Mouse (Mus musculus) 416B (cell line): ENCODE measurements around the gene Iba57.

Source experiments
- DNase-seq: peaks from one replicate; pipeline ENCODE4 v3.0.0; 2011; ENCODE audit warnings: low read depth

Gene Iba57

DNA sequence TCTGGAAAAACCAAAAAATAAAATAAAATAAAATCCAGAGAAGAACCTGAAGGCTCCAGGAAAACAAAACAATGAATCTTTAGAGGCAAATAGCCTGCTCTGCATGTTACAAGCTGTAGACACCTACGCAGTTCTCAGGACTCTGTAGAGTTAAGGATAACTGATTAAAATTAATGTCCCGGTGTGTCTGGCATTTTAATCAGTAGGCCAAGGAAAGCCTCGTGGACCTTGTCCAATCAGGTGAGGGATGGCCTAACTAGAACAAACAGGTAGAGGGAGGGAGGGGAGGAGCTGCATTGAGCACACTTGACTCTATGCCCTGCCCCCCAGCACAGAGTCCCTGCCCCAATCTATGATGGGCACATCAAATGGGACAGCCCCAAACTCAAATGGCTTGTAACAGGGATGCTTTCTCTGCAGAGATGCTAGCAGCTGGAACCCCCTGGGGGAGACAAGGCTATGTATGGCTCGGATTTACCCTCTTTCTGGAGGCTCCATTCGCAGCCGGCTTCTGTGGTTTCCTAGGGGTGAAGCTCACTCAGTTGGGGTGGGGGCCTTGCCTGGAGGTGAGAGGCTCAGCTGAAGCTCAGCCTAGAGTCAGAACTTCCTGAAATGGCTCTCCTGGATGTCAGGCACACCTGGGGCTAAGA, 10.8 kb upstream of the Iba57 start:
- no peak for DNase-seq

DNA sequence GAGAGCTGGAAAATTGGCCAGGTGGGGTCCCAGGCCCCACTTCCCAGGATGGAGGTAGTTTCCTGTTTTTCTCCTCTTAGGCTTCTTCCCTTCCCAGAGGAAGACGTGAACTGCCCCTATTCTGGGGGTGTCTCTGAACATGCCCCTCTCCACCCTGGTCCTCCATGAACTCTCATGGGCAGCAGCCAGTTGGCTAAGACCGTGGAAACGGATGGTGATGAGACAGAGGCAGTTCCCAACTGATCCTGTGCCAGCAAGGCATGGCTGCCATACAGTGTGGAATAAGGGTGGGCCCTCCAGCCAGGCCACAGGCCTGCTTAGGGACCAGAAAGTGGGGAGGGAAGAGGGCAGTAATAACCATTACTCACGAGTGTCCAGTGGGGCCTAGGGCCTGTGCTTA, 7.0 kb upstream of the Iba57 start:
- DNase-seq = no peak

DNA sequence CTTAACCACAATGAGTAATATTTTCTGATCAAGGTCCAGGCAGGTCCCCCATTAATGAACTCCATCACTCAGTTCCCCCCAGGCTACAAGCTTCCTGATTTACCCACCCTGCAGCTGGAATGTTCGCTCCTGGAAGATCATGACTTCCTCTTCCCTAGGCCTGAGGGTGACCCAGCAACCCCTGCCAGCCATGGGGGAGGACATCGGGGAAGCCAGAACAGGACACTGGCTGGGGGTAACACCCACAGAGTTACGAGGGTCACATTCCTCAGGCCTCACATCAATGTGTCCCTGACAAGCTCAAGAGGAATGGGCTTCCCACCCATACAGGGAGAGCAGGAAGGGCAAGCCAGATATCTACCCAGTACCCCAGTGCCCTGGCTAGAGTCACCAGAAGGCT, 6.3 kb upstream of the Iba57 start:
- DNase-seq = no peak

DNA sequence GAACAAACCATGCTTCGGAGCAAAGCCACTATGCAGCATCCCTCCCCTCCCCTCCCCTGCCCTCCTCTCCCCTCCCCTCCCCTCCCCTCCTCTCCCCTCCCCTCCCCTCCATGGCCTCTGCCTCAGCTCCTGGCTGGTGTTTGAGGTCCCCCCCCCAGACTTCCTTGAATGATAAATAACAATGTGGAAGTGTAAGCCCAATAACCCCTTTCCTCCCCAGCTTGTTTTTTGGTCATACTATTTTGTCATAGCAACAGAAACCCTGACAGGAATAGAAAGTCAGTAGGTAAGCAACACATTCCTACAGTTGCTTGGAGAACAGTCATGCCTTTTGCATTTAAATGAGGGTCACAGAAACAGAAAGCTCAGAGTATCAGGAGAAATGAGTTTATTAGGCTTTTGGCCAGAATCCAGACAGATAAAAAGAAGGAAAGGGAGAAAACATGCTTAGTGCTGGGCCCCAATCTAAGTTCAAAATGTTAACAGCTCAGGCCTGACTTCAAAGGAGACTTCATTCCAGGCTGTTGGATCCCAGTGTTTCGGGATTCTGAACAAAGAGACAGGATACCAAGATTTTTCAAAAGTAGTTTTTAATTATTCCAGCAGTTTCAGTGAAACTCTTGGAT, 2.2 kb upstream of the Iba57 start:
- peak; percentile 7 for DNase-seq

DNA sequence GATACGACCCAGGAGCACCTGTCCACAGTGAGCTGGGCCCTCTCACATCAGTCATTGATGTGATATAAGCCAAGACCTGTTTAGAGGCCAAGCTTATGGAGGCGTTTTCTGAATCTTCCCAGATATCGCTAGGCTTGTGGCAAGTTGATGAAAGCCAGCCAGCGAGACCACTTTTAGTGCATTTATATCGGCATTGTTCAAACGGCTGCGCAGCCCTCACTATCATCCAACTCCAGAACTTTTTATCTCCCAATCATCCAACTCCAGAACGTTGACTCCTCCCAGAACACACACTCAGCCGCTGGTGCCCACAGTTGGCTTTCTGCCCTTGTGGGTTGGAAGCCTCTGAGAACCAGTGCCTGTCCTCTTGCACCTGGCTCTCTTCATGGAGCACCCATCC, 845 bp upstream of the Iba57 start:
- DNase-seq = peak; percentile 51

DNA sequence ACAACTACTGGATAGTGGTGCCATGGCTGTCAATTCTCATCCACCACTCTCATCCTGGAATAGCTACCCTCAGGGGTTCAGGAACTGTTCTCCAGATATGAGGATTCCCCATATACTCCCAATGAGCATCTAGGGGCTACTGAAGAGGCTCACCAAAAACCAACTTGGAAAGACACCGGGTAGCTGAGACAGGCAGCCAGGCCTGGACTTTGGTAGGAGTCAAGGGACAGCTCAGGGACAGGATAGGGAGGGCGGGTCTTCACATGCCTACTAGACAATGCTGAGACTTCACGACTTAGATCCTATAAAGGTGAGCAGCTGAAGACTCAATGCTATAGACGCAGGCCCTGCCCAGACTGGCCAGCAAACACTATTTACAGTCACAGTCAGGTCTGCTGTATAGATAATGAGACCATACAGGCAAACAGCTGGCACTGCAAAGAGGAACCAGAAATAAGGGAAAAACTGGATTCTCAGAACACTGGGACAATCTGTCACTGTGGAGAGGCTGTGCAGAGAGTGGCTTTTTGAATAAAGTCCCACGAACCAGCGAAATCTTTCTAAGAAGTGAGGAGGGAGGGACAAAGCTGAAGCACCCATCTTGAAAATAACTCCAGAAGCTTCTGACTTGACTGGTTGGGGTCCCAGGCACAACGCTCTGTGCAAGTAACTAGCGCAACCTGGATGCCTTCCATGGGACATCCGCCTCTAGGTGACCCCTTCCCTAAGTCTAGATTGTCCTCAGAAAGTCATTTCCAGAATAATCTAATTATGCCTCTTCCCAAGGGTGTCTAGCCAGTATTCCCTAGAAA, 890 bp downstream of the Iba57 start:
- DNase-seq = no peak

DNA sequence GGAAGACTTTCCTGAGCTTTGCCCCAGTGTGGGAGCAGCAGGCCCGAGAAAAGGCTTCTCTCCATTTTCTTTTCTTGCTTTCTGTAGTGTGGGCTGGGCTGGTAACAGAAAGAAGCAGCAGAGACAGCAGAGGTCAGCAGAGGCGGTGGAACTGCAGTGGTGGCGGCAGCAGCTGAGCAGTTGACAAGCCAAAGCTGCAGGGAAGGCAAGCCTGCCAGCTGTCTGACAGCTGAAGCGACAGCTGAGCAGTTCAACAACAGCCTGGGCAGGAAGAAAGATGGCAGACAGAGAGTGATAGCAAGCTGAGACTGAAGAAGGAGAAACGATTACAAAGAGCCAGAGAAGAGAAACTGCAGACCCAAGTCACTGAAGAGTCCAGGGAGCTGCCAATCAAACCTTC, 2.1 kb downstream of the Iba57 start:
- DNase-seq = no peak

DNA sequence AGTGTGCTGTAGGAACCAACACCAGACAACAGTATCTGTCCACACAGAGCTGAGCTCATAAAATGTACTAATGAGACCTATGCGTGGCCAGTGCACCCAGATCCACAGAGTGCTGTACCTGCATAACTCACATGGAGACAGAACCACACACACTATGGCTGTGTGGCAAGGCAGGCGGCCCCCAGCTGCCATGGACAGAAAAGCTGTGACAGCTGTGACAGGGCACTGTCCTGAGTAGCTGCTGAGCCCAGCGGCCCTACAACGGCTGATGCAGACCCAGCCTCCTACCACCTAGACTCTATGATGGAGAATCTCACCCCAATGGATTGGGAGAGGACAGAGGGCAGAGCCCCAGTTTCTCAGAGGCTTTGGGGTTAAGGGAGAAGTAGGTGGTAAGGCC, 4.0 kb downstream of the Iba57 start:
- DNase-seq = no peak

DNA sequence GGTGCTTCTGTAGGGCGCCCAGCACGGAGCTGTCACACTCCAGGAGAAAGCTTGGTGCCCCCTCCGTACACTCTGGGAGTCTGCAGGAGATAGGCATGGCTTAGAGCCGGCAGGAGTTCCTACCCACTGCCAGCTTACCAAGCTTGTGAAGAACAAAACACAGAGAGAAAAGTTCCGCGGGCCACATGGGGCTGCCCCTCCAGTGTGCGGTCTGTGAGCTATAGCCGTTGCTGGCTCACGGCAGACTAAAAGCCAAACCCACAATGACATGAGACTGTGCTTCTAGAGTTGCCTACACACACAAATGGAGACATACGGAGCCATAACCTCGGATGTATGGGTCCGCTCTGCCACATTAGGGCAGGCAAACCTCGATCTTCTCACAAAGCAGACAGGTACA, 4.4 kb downstream of the Iba57 start:
- DNase-seq = no peak

DNA sequence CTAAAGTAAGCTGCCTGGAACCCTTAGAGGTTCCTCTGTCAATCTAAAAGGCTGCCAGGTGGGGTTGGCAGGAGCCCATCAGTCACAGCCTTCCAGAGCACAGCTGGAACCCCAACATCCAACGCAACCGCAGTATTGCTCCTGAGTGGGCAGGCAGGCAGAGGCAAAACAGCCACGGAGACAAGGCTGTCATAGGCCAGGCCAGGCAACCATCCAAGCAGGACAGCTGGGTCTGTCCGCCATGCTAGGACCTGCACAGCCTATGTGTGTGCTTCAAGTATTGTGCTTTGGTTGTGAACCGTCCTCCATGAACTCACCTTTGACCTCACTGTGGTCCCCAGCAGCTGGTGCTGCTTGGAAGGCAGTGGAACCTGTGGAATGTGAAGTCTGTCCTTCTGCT, 7.6 kb downstream of the Iba57 start:
- DNase-seq = no peak

DNA sequence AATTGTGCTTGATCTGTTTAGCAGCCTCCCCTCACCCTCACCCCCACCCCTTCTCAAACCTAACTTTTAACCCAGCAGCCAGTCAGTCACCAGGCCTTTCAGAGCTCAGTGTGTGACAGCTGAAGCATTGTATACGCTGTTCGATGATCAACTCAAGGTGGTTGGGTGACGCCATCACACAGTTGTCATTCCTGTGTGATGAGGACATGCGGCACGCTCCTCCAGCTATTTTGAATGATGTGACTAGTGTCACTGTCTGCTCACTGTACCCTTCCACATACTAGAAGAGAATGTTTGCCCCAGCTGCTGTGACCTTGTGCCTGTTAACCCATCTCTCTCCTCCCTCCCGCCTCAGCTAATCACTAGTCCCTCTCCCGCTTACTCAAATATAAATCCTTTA, 9.3 kb downstream of the Iba57 start:
- DNase-seq = no peak

DNA sequence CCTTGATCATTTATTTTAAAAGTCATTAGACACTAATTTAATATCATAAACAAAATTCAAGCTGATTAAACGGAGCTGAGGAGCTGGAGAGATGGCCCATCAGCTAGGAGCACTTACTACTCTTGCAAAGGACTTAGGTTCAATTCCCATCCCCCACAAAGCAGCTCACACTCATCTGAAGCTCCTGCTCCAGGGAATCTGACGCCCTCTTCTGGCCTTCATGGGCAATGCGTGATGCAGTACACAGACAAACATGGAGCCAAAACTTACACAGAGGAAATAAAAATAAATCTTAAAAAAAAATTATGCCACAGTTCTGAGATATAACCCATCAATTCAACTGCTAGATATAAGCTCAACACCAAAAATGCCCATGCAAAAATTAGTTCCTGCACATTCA, 11.8 kb downstream of the Iba57 start:
- DNase-seq = peak; percentile 51

DNA sequence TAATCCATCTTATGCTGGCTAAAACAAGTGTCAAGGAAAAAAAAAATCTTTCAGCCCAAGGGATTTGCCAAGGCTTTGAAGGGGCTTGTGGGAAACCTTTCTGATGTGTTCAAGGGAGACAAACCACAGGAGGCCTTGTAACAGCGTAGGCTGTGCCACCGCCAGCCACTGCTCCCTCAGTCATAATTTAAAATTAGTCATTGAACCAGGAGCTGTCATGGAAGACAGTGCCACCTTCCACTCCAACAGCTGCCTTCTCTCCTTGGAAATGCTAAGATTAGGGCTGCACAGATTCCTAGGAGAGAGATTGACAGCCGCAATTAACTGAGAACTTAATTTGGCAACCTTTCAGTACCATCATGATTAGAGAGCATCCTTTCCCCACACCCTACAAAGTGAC, 14.2 kb downstream of the Iba57 start:
- DNase-seq = no peak

DNA sequence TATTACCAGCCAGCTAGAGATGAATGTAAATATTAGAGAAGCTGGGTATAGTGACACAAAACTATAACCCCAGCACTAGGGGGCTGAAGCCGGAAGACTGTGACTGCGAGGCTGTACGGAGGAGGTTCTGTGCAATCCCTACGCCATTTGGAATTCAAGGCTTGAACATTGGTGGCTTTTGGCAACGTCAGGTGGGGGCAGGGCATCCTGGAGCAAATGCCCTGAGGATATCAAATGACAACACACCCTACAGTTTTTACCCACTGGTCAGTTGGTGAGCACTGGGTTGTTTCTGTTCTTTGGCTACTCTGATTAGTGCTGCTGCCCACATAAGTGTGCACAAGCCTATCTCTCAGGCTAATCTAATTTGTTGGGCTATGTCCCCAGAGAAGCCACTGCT, 20.6 kb downstream of the Iba57 start:
- DNase-seq = no peak

DNA sequence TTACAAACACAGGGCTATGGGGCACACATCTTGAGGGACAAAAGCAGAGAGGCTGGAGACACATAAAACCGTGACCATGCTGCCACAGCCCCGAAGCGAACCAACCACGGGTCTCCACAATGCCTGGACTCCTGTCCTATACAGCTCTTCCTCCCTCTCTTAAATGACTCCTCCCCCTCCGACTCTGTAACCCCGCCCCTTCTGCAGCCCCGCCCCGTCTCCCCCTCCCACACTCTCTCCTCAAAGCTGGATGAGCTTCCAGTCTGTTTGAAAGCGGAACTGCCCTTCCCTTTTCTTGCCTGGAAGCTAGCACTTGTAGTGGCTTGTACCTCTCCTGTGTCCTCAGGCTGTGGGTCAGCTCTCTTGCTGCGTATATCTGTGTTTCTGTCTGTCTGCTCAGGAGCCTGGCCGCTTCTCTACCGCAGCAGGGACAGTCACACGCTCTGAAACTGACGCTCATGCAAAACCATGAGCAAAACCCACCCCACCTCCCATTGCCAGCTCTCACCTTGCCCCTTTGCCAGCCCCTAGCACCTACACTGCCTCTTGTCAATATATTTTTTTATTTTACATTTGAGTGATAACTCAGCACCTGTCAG, 21.7 kb downstream of the Iba57 start:
- DNase-seq = peak; percentile 8

DNA sequence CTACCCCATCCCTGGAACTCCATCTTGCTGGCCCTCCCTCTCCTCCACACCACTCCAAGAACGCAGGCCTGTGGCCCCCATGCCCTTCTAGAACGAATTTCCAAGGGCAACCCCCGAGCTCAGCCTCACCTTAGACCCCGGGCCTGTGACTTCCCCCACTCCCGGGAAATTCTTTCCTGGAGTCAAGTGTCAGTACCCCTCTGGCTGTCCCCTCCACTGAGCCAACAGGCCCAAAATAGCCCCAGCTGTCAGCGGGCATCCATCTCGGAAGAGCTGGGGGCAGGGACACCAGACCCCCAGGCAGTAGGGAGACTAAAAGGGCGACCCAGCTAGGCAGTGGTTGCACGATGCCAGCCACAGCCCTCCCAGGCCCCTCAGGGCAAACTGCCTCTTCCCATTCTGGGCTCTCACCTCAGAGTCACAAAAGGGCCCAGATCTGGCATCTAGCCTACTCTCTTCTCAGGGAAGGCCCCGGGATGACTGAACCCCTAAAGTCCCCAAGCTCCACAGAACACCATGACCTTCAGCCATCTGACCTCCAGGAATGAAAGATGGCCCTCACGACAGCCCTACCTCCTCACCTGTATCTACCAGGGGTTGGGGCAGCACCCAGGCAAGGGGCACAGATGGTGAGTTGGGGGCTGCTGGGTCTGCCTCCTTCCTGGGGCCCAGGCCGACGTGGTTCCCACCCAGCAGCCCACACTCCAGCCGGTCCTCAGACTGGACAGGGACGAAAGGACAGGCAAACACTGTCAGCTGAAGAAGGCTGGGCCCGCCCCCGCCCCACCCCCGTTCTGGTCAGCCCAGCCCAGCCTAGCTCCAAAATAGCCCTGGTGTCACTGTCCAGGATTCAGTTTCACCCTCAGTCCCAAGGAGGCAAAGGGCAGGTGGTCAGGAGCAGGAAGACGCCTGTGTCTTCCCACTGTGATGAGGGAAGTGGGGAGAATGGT, 24.7 kb downstream of the Iba57 start:
- DNase-seq = no peak

DNA sequence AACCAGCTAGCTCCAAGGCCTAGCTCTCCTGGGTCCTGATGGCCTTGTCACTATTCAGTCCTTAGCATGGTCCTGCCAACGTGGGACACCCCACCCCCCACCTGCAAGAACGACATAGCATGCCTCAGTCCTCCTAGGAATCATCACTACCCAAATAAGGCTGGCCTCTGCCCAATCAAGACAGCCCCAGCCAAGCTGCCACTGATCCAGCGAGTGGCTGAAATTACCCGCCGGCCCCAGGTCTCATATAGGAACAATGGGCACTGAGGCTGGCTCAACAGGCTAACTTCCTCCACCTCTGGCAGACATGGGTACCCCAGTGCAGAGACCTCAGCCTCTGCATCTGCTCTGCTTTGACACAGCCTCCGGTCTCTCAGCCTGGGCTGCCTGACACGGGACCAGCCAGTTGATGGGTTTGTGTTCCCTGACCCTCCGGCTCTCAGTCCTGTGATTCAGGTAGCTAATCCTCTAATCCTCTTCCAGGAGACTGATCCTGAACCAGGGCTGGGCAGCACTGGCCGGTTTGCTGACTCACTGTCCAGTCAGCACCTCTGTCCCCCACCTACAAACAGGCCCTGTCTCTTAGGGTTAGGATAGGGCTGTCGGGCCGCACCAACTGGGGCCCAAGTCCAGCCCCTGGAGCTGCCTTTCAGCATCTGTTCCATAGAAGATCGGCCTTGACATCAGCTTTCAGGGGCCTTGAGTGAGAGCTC, 26.4 kb downstream of the Iba57 start:
- DNase-seq = no peak

DNA sequence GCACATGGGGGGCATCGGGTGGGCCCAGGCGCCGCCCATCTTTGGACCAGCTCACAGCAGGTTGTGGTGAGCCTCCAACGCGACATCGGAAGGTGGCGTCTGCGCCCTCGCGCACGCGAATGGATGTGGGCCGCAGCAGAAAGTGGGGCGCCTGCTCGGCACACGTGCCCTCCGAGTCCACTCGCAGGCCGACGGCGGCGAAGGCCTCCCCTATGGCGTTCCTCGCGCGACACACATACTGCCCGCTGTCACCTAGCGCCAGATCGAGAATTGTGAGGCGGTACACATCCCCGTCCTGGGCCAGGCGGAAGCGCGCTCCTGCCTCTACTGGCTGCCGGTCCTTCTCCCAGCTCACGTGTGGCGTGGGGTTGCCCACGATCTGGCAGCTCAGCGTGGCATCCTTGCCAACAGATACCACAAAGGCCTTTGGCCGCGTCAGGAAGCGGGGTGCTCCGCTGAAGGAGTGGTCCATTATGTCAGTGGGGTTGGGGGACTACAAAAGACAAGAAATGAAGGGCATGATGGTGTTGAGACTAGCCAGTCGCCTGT, 27.6 kb downstream of the Iba57 start, which contains the start of gene Obscn:
Gene Obscn, minus strand, starts transcription at position 499 of the 549 bp plus-strand sequence.
- DNase-seq = no peak

DNA sequence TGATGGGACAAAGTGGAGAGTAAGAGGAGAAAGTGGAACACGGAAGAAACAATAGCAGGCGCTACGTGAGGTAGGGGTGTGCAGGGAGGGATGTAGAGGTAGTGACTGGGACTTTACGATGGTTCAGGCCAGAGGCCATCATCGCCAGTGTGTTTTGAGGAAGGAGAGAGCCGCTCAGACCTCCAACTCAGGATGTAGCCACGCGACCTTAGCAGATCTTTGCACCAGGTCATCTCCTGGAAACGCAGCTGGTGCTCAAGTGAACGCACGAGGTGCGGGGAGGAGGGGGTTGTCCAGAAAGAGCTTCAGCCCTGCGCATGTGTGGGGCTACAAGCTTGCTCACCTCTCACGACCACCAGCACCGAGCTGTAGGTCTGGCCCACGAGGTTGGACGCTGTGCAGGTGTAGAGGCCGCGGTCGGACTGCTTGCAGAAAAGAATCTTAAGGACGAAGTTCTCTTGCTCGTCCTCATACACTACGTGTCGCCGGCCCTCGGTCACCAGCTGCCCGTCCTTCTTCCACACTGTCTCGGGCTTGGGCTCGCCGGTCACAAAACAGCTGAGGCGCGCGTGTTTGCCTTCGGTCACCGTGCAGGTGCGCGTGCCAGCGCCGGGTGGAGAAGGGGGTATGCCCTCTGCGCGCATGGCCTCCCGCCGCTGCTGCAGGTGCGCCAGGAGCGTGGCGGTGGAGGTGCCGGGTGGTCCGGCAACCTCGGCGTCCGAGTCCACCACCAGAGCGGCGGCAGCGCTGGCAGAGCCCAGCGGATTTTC, 28.3 kb downstream of the Iba57 start:
- DNase-seq = no peak

DNA sequence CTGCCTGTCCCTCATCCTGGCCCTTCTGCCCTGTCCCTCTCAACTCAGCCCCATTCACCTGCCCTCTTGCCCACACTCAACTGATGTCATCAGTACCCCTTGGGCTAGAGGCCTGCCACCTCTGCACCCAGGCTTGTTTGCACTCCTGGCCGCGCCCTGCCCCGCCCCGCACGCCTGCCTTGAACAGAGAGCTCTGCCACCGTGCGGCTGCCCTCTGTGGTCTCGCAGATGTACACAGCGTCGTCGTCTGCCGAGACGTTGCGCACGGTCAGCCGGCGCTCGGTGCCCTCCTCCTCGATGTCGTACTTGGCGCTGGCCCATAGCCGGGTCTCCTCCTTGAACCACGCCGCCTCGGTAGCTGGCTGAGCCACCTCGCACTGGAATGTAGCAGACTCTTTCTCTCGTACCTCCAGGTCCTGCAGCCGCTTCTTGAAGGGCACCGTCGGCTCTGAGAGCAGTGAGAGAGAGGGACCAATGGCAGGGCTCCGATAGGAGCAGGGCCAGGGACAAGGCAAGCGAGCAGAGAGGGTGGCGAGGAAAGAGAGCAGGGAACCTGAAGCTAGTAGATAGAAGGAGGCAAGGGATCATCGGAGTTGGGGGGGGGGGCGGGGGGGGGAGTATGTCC, 29.1 kb downstream of the Iba57 start:
- DNase-seq = no peak
